Mouse (Mus musculus) heart, adult 2 months (tissue): ENCODE data around the gene Sipa1l1. TPM values are rescaled to one million over a fixed set of nuclear protein-coding genes. Genes with fewer than 3 reads are reported as not detected.

ENCODE experiments used
- DNase-seq, 2 experiments: peaks; one replicate each; pipeline ENCODE4 v3.0.0; 2021
- H3K27ac ChIP-seq: fragments of 200-600 bp; 2 replicates; pipeline ENCODE4 v1.8.1; 2022
- H3K27me3 ChIP-seq: fragments of 200-500 bp; 2 replicates; pipeline ENCODE4 v1.6.1; 2012; ENCODE audit warnings: mild to moderate bottlenecking, low read length, inconsistent platforms, mixed read lengths; ENCODE audit not compliant: control insufficient read depth, insufficient read depth
- H3K36me3 ChIP-seq: fragments of 200-500 bp; 2 replicates; pipeline ENCODE4 v1.6.1; 2012; ENCODE audit warnings: low read length, inconsistent platforms; ENCODE audit not compliant: control insufficient read depth, insufficient read depth
- H3K4me1 ChIP-seq: fragments of 200-500 bp; 2 replicates; pipeline ENCODE4 v1.6.1; 2011; ENCODE audit warnings: low read length; ENCODE audit not compliant: control insufficient read depth, insufficient read depth
- H3K4me3 ChIP-seq: fragments of 200-600 bp; 2 replicates; pipeline ENCODE4 v1.8.1; 2022
- H3K79me2 ChIP-seq: fragments of 200-500 bp; replicated peaks from 2 replicates; pipeline ENCODE4 v1.6.1; 2012; ENCODE audit warnings: mild to moderate bottlenecking, inconsistent platforms, low read length, moderate library complexity, mixed read lengths; ENCODE audit not compliant: control insufficient read depth, insufficient read depth
- H3K9ac ChIP-seq: fragments of 200-500 bp; 2 replicates; pipeline ENCODE4 v1.6.1; 2012; ENCODE audit warnings: low read depth, mild to moderate bottlenecking, control low read depth, inconsistent platforms, low read length, mixed read lengths
- CTCF ChIP-seq: fragments of 200-600 bp; IDR thresholded peaks from 2 replicates; pipeline ENCODE4 v1.8.1; 2022; ENCODE audit warnings: antibody characterized with exemption, mild to moderate bottlenecking, moderate library complexity
- EP300 ChIP-seq: fragments of 200-500 bp; IDR thresholded peaks from 2 replicates; pipeline ENCODE4 v1.6.1; 2011; ENCODE audit warnings: low read depth, low read length, control low read depth; ENCODE audit not compliant: insufficient read depth
- POLR2A ChIP-seq: fragments of 200-500 bp; IDR thresholded peaks from 2 replicates; pipeline ENCODE4 v1.6.1; 2011; ENCODE audit warnings: mild to moderate bottlenecking, low read depth, low read length, control low read depth; ENCODE audit not compliant: insufficient read depth
- WGBS: fragments of 180-500 bp; shearing (Covaris S2); methylation state at CpG from one replicate; pipeline ENCODE4 v1.1.7; 2018; 5-methylcytosine and 5-hydroxymethylcytosine counted together
- intact Hi-C: fragments of 180-260 bp; cut with DNase I; formaldehyde crosslinking; loops from one replicate; pipeline ENCODE4 v1.15.1; 2025
- polyA plus RNA-seq: library from polyadenylated mRNA; depleted of rRNA; stranded (reverse); fragments of >200 nt; gene quantifications from 2 replicates; pipeline ENCODE4 v1.2.3, GENCODE M21; 2012
- total RNA-seq, 2 experiments: library from RNA; stranded (reverse); gene quantifications; 2 replicates each; pipeline ENCODE4 v1.2.3; 2021

Gene Sipa1l1
- total and polyA plus RNA-seq, 3 experiments: 6.9 to 9.1 (median 8.4) TPM

GRCm38 (mm10) chr12:82371266-82371665 lies 202.1 kb downstream of the Sipa1l1 start:
- 87% methylated on average over 3 of the region's 3 CpGs for WGBS
- Histone ChIP-seq H3K36me3 (peaks cover 2% of the 10 kb centered on the region), H3K79me2 (0 out of 2 replicates have a peak, but pooled peaks cover 2% of the 10 kb centered on the region), H3K27me3 (no peaks in the 10 kb centered on the region), H3K9ac (no peak overlapping the region), H3K4me3 (no peak overlapping the region), H3K4me1 (peaks cover 1% of the 10 kb centered on the region; the same call in 1 of the 2 replicates), H3K27ac (no peak overlapping the region)
- no peak for DNase-seq
- intact Hi-C loops: loop anchor here (10.0 kb wide), 1 partner anchor 64 kb away; no protein-coding TSS in a partner anchor
- no peak for TF ChIP-seq POLR2A
- TF ChIP-seq CTCF: no peak
- no peak for TF ChIP-seq EP300

- Histone ChIP-seq H3K36me3 (peaks cover 2% of the 10 kb centered on the region), H3K27me3 (no peaks in the 10 kb centered on the region), H3K27ac (peak overlapping the region; percentile 6; the same call in 1 of the 2 replicates), H3K9ac (no peak overlapping the region), H3K4me1 (no peaks in the 10 kb centered on the region), H3K79me2 (0 out of 2 replicates have a peak, but pooled peaks cover 2% of the 10 kb centered on the region), H3K4me3 (no peak overlapping the region)
- no peak for DNase-seq
- intact Hi-C loops: loop anchor here (10.0 kb wide), 1 partner anchor 61 kb away; no protein-coding TSS in a partner anchor
- no peak for TF ChIP-seq EP300
- TF ChIP-seq POLR2A: no peak
- TF ChIP-seq CTCF: no peak
Observed at GRCm38 (mm10) chr12:82374020-82374419, 204.9 kb downstream of the Sipa1l1 start.

GRCm38 (mm10) chr12:82382932-82383331 lies 213.8 kb downstream of the Sipa1l1 start:
- intact Hi-C loops: no loop called here
- no peak for TF ChIP-seq EP300
- TF ChIP-seq CTCF: no peak
- TF ChIP-seq POLR2A: no peak
- H3K36me3 ChIP-seq: no peaks in the 10 kb centered on the region
- H3K79me2 ChIP-seq: no peaks in the 10 kb centered on the region
- H3K27ac ChIP-seq: no peak overlapping the region
- 80% methylated on average over 3 of the region's 3 CpGs for WGBS
- no peak overlapping the region for H3K9ac ChIP-seq
- no peaks in the 10 kb centered on the region for H3K27me3 ChIP-seq
- H3K4me3 ChIP-seq: no peak overlapping the region
- DNase-seq: no peak
- H3K4me1 ChIP-seq: peaks cover 1% of the 10 kb centered on the region; the same call in 1 of the 2 replicates

GRCm38 (mm10) chr12:82384719-82385118 lies 215.6 kb downstream of the Sipa1l1 start:
- Histone ChIP-seq H3K36me3 (no peaks in the 10 kb centered on the region), H3K9ac (no peak overlapping the region), H3K4me3 (no peak overlapping the region), H3K27me3 (no peaks in the 10 kb centered on the region), H3K4me1 (peaks cover 1% of the 10 kb centered on the region; the same call in 1 of the 2 replicates), H3K79me2 (no peaks in the 10 kb centered on the region), H3K27ac (no peak overlapping the region)
- DNase-seq: no peak
- TF ChIP-seq EP300: no peak
- no peak for TF ChIP-seq CTCF
- no peak for TF ChIP-seq POLR2A
- 92% methylated on average over 8 of the region's 8 CpGs for WGBS
- intact Hi-C loops: no loop called here

GRCm38 (mm10) chr12:82387042-82387441 lies 217.9 kb downstream of the Sipa1l1 start:
- WGBS: 39% methylated on average over 3 of the region's 3 CpGs
- no peak for TF ChIP-seq CTCF
- TF ChIP-seq POLR2A: no peak
- TF ChIP-seq EP300: no peak

GRCm38 (mm10) chr12:82387647-82388046 lies 218.5 kb downstream of the Sipa1l1 start:
- Histone ChIP-seq H3K79me2 (no peaks in the 10 kb centered on the region), H3K36me3 (no peaks in the 10 kb centered on the region), H3K9ac (no peak overlapping the region), H3K4me1 (peaks cover 1% of the 10 kb centered on the region; the same call in 1 of the 2 replicates), H3K27ac (no peak overlapping the region), H3K27me3 (no peaks in the 10 kb centered on the region), H3K4me3 (no peak overlapping the region)
- DNase-seq: no peak
- no peak for TF ChIP-seq POLR2A
- TF ChIP-seq EP300: no peak
- no peak for TF ChIP-seq CTCF
- intact Hi-C loops: no loop called here
- WGBS: 87% methylated on average over 3 of the region's 3 CpGs

More at GRCm38 (mm10) chr12:82387042-82387441, 217.9 kb downstream of the Sipa1l1 start:
- Histone ChIP-seq H3K9ac (no peak overlapping the region), H3K79me2 (no peaks in the 10 kb centered on the region), H3K4me1 (peaks cover 1% of the 10 kb centered on the region; the same call in 1 of the 2 replicates), H3K27ac (no peak overlapping the region), H3K4me3 (no peak overlapping the region), H3K36me3 (no peaks in the 10 kb centered on the region), H3K27me3 (no peaks in the 10 kb centered on the region)
- DNase-seq: no peak
- intact Hi-C loops: no loop called here
